Mouse (Mus musculus) midbrain, embryonic 14.5 days (tissue): ENCODE measurements around the gene Gm42791. TPM values are rescaled to one million over a fixed set of nuclear protein-coding genes. Genes with fewer than 3 reads are reported as not detected.

ENCODE experiments used
- ATAC-seq: fragments of 200-750 bp; cut with Nextera tagmentation; 2 replicates; pipeline ENCODE4 v1.8.0; 2017; ENCODE audit warnings: moderate number of reproducible peaks, moderate library complexity; ENCODE audit not compliant: low FRiP score, low TSS enrichment
- DNase-seq: peaks from one replicate; pipeline ENCODE4 v3.0.0-alpha.2; 2015
- H3K27ac ChIP-seq: fragments of 300-500 bp; sonication (generic); replicated peaks from 2 replicates; pipeline ENCODE4 v1.5.1; 2014; ENCODE audit warnings: mild to moderate bottlenecking, low read depth, low read length, moderate library complexity
- H3K27me3 ChIP-seq: fragments of 300-500 bp; sonication (generic); 2 replicates; pipeline ENCODE4 v1.6.1; 2014; ENCODE audit warnings: low read length, control low read depth, mixed read lengths; ENCODE audit not compliant: control insufficient read depth, insufficient read depth
- H3K36me3 ChIP-seq: fragments of 300-500 bp; sonication (generic); 2 replicates; pipeline ENCODE4 v1.6.1; 2014; ENCODE audit warnings: low read length, control low read depth; ENCODE audit not compliant: control insufficient read depth, insufficient read depth
- H3K4me1 ChIP-seq: fragments of 300-500 bp; sonication (generic); 2 replicates; pipeline ENCODE4 v1.6.1; 2014; ENCODE audit warnings: mild to moderate bottlenecking, antibody characterized with exemption, low read length, control low read depth; ENCODE audit not compliant: control insufficient read depth, insufficient read depth
- H3K4me2 ChIP-seq: fragments of 300-500 bp; sonication (generic); 2 replicates; pipeline ENCODE4 v1.6.1; 2014; ENCODE audit warnings: mild to moderate bottlenecking, low read length, moderate library complexity
- H3K4me3 ChIP-seq: fragments of 300-500 bp; sonication (generic); replicated peaks from 2 replicates; pipeline ENCODE4 v1.5.1; 2014; ENCODE audit warnings: low read depth, low read length
- H3K9ac ChIP-seq: fragments of 300-500 bp; sonication (generic); replicated peaks from 2 replicates; pipeline ENCODE4 v1.6.1; 2014; ENCODE audit warnings: mild to moderate bottlenecking, low read length, moderate library complexity
- H3K9me3 ChIP-seq: fragments of 300-500 bp; sonication (generic); 2 replicates; pipeline ENCODE4 v1.6.1; 2016; ENCODE audit warnings: low read length, control low read depth, mixed read lengths; ENCODE audit not compliant: control insufficient read depth
- WGBS: fragments of 180-500 bp; shearing (Covaris S2); extraction: QIAGEN DNeasy Blood & Tissue Kit; methylation state at CpG from one replicate; pipeline ENCODE4 v1.1.7; 2014; 5-methylcytosine and 5-hydroxymethylcytosine counted together
- polyA plus RNA-seq: library from polyadenylated mRNA; unstranded; fragments of >200 nt; fragmentation: Nextera tagmentation; extraction: Ambion mirVana; gene quantifications from 2 replicates; pipeline ENCODE4 v1.2.1, GENCODE M21; 2014

Gene Gm42791
- polyA plus RNA-seq, 1 experiment from 2014 or later = not detected

- Histone ChIP-seq H3K36me3 (no peaks in the 10 kb centered on the region), H3K27ac (no peak overlapping the region), H3K4me1 (no peaks in the 10 kb centered on the region), H3K27me3 (no peaks in the 10 kb centered on the region), H3K9me3 (0 out of 2 replicates have a peak, but pooled peaks cover 3% of the 10 kb centered on the region), H3K9ac (no peak overlapping the region), H3K4me2 (no peak overlapping the region), H3K4me3 (no peak overlapping the region)
- ATAC-seq = no peak; the same call in 1 of the 2 replicates
- no peak for DNase-seq
- 60% methylated on average over 6 of the region's 6 CpGs for WGBS
Observed at GRCm38 (mm10) chr5:148980607-148981006, 14.3 kb downstream of the Gm42791 start.

- DNase-seq = no peak
- H3K4me1 ChIP-seq = no peaks in the 10 kb centered on the region
- no peaks in the 10 kb centered on the region for H3K27me3 ChIP-seq
- H3K4me2 ChIP-seq = no peak overlapping the region
- ATAC-seq = no peak
- H3K27ac ChIP-seq = no peak overlapping the region
- 62% methylated on average over 18 of the region's 18 CpGs for WGBS
- H3K9ac ChIP-seq = 0 out of 2 replicates have a peak overlapping the region, but pooled peaks have one; percentile 12
- H3K4me3 ChIP-seq = no peak overlapping the region
- no peaks in the 10 kb centered on the region for H3K36me3 ChIP-seq
- H3K9me3 ChIP-seq = 0 out of 2 replicates have a peak, but pooled peaks cover 3% of the 10 kb centered on the region
Observed at GRCm38 (mm10) chr5:148978458-148979165, 16.3 kb downstream of the Gm42791 start.

GRCm38 (mm10) chr5:148977698-148978457 is 17.1 kb downstream of the Gm42791 start:
- no peak overlapping the region for H3K9ac ChIP-seq
- H3K36me3 ChIP-seq = no peaks in the 10 kb centered on the region
- no peaks in the 10 kb centered on the region for H3K27me3 ChIP-seq
- no peak for ATAC-seq
- no peak overlapping the region for H3K4me2 ChIP-seq
- WGBS = 26% methylated on average over 14 of the region's 14 CpGs
- no peaks in the 10 kb centered on the region for H3K9me3 ChIP-seq
- DNase-seq = peak; percentile 32
- peak overlapping the region; percentile 37; the same call in 1 of the 2 replicates for H3K27ac ChIP-seq
- no peak overlapping the region for H3K4me3 ChIP-seq
- H3K4me1 ChIP-seq = no peaks in the 10 kb centered on the region

- H3K9me3 ChIP-seq = no peaks in the 10 kb centered on the region
- no peak for DNase-seq
- no peak overlapping the region for H3K4me2 ChIP-seq
- H3K27me3 ChIP-seq = no peaks in the 10 kb centered on the region
- no peak overlapping the region for H3K27ac ChIP-seq
- no peaks in the 10 kb centered on the region for H3K4me1 ChIP-seq
- ATAC-seq = no peak
- no peak overlapping the region for H3K4me3 ChIP-seq
- H3K36me3 ChIP-seq = no peaks in the 10 kb centered on the region
- 94% methylated on average over 8 of the region's 8 CpGs for WGBS
- H3K9ac ChIP-seq = no peak overlapping the region
Observed at GRCm38 (mm10) chr5:148976876-148977275, 18.1 kb downstream of the Gm42791 start.

- ATAC-seq = no peak
- no peaks in the 10 kb centered on the region for H3K27me3 ChIP-seq
- no peak overlapping the region for H3K9ac ChIP-seq
- H3K4me1 ChIP-seq = no peaks in the 10 kb centered on the region
- DNase-seq = no peak
- H3K4me2 ChIP-seq = no peak overlapping the region
- H3K36me3 ChIP-seq = no peaks in the 10 kb centered on the region
- no peak overlapping the region for H3K27ac ChIP-seq
- 94% methylated on average over 12 of the region's 12 CpGs for WGBS
- H3K4me3 ChIP-seq = no peak overlapping the region
- H3K9me3 ChIP-seq = no peaks in the 10 kb centered on the region
Observed at GRCm38 (mm10) chr5:148975035-148975434, 19.9 kb downstream of the Gm42791 start.

GRCm38 (mm10) chr5:148973019-148973668 is 21.8 kb downstream of the Gm42791 start:
- Histone ChIP-seq H3K27ac (no peak overlapping the region), H3K36me3 (no peaks in the 10 kb centered on the region), H3K4me2 (no peak overlapping the region), H3K9me3 (no peaks in the 10 kb centered on the region), H3K27me3 (no peaks in the 10 kb centered on the region), H3K4me3 (no peak overlapping the region), H3K9ac (no peak overlapping the region), H3K4me1 (no peaks in the 10 kb centered on the region)
- ATAC-seq = peak; percentile 53; the same call in 1 of the 2 replicates
- 8% methylated on average over 6 of the region's 6 CpGs for WGBS
- DNase-seq = peak; percentile 40

- 86% methylated on average over 8 of the region's 8 CpGs for WGBS
- DNase-seq (no peak), ATAC-seq (no peak)
- H3K4me3 ChIP-seq = no peak overlapping the region
- H3K4me1 ChIP-seq = no peaks in the 10 kb centered on the region
- no peaks in the 10 kb centered on the region for H3K36me3 ChIP-seq
- no peak overlapping the region for H3K27ac ChIP-seq
- H3K4me2 ChIP-seq = no peak overlapping the region
- no peak overlapping the region for H3K9ac ChIP-seq
- no peaks in the 10 kb centered on the region for H3K27me3 ChIP-seq
- H3K9me3 ChIP-seq = no peaks in the 10 kb centered on the region
Observed at GRCm38 (mm10) chr5:148972167-148972566, 22.8 kb downstream of the Gm42791 start.

- Histone ChIP-seq H3K4me2 (no peak overlapping the region), H3K4me3 (no peak overlapping the region), H3K36me3 (no peaks in the 10 kb centered on the region), H3K27me3 (no peaks in the 10 kb centered on the region), H3K27ac (no peak overlapping the region), H3K9me3 (no peaks in the 10 kb centered on the region), H3K9ac (no peak overlapping the region), H3K4me1 (peaks cover 13% of the 10 kb centered on the region; the same call in 1 of the 2 replicates)
- ATAC-seq (no peak), DNase-seq (peak; percentile 29)
- 63% methylated on average over 9 of the region's 9 CpGs for WGBS
Observed at GRCm38 (mm10) chr5:148969648-148970047, 25.3 kb downstream of the Gm42791 start.
